Comparison of ENCODE assay signal across 8 mouse cellular contexts in genomic region chr8:94387027-94387684, GRCm38 (mm10). TPM values are rescaled to one million over a fixed set of nuclear protein-coding genes. Genes with fewer than 3 reads are reported as not detected.
DNase-seq lines count a peak whose midpoint lies in the region; ATAC-seq lines count a peak whose summit lies in the region.

No protein-coding gene starts in this region.

- H3K4me1 ChIP-seq in hindbrain, embryonic 13.5 days (replicated peaks) = peaks cover 22% of the 10 kb centered on the region

- H3K9me3 ChIP-seq in hindbrain, embryonic 13.5 days = no peaks in the 10 kb centered on the region

- peak overlapping the region; percentile 96 for H3K27ac ChIP-seq in hindbrain, embryonic 13.5 days

- peak; percentile 70 for DNase-seq in R1 (ENCODE audit: low read depth, low spot score)
- DNase-seq in cerebellum, postnatal 10 days = peak; percentile 75 to 77
- DNase-seq in frontal cortex, postnatal 14 days (ENCODE audit: low spot score in 2 of 2) = peak; percentile 68 to 74
- DNase-seq in layer of hippocampus, postnatal 36 days = peak; percentile 66 to 69
- peak; percentile 96 for DNase-seq in lung, postnatal 25 days (ENCODE audit: low spot score)
- peak; percentile 72 for DNase-seq in retina, adult 2 months (ENCODE audit: low read depth, low spot score)
- DNase-seq in thymus, postnatal 36 days = peak; percentile 70

- peak overlapping the region; percentile 84 for H3K4me3 ChIP-seq in hindbrain, embryonic 13.5 days

- H3K36me3 ChIP-seq in hindbrain, embryonic 13.5 days = peaks cover 30% of the 10 kb centered on the region

- under 1% methylated on average over 25 of the region's 25 CpGs for WGBS in hindbrain, embryonic 13.5 days

- no peaks in the 10 kb centered on the region for H3K27me3 ChIP-seq in hindbrain, embryonic 13.5 days

- ATAC-seq in hindbrain, embryonic 13.5 days (ENCODE audit: low FRiP score) = peak; percentile 43

- peak overlapping the region; percentile 89 for H3K4me2 ChIP-seq in hindbrain, embryonic 13.5 days

- H3K9ac ChIP-seq in hindbrain, embryonic 13.5 days = peak overlapping the region; percentile 92

RNA-seq across cellular contexts. Expression of gene Herpud1, which starts 0.9 kb away (rescaled TPM):
- polyA plus RNA-seq in hindbrain, embryonic 13.5 days (2015; fragmentation: Nextera tagmentation; extraction: Ambion mirVana) = 55.8 and 59.3 TPM in 2 replicates
- total RNA-seq in layer of hippocampus, postnatal 36 days (2021) = 10 to 100 TPM; 54.8 to 80.2 TPM

RNA-seq across cellular contexts. Expression of gene Nlrc5, which starts 47.0 kb away (rescaled TPM):
- polyA plus RNA-seq in hindbrain, embryonic 13.5 days (2015; fragmentation: Nextera tagmentation; extraction: Ambion mirVana) = 0.13 and 0.29 TPM in 2 replicates
- 1 to 10 TPM in 1 of 2 experiments, under 1 TPM in 1; 0.55 to 1.3 TPM for total RNA-seq in layer of hippocampus, postnatal 36 days (2021)

RNA-seq across cellular contexts. Expression of gene Slc12a3, which starts 58.2 kb away (rescaled TPM):
- 0.14 and 0.19 TPM in 2 replicates for polyA plus RNA-seq in hindbrain, embryonic 13.5 days (2015; fragmentation: Nextera tagmentation; extraction: Ambion mirVana)
- total RNA-seq in layer of hippocampus, postnatal 36 days (2021) = under 1 TPM; 0.18 to 0.20 TPM

Comparison
In these comparisons a context has a peak if more than half of its experiments do, and no peak if none do; other contexts are left out.
1. Peak in every context shown above with its lines: DNase-seq, ATAC-seq, H3K4me3 ChIP-seq and H3K27ac ChIP-seq.